Mouse (Mus musculus) liver, embryonic 14.5 days (tissue): ENCODE data around the gene Cnga4. TPM values are rescaled to one million over a fixed set of nuclear protein-coding genes. Genes with fewer than 3 reads are reported as not detected.

Source experiments
- ATAC-seq: fragments of 200-750 bp; cut with Nextera tagmentation; 2 replicates; pipeline ENCODE4 v1.8.0; 2017; ENCODE audit warnings: moderate number of reproducible peaks, mild to moderate bottlenecking, moderate library complexity; ENCODE audit not compliant: insufficient read depth
- DNase-seq, 3 experiments: peaks; one replicate each; pipeline ENCODE4 v3.0.0-alpha.2; 2012 to 2013; ENCODE audit warnings: low read depth in 3 of 3, low spot score in 3 of 3
- H3K27ac ChIP-seq: fragments of 300-500 bp; sonication (generic); 2 replicates; pipeline ENCODE4 v1.5.1; 2014; ENCODE audit warnings: moderate library complexity, mild to moderate bottlenecking, control low read depth, inconsistent platforms
- H3K27me3 ChIP-seq: fragments of 300-500 bp; sonication (generic); 2 replicates; pipeline ENCODE4 v1.6.1; 2014; ENCODE audit warnings: mild to moderate bottlenecking, low read length, moderate library complexity; ENCODE audit not compliant: control insufficient read depth, insufficient read depth
- H3K36me3 ChIP-seq: fragments of 300-500 bp; sonication (generic); replicated peaks from 2 replicates; pipeline ENCODE4 v1.6.1; 2014; ENCODE audit warnings: low read depth; ENCODE audit not compliant: control insufficient read depth, insufficient read depth
- H3K4me1 ChIP-seq, 2 experiments: fragments of 200-500 bp in 1 of 2; fragments of 300-500 bp in 1 of 2; sonication (generic) in 1 of 2; replicated peaks; 2 replicates each; pipeline ENCODE4 v1.6.1; 2012 to 2014; ENCODE audit warnings: antibody characterized with exemption in 1 of 2, inconsistent platforms in 1 of 2, low read length in 1 of 2; ENCODE audit not compliant: control insufficient read depth in 2 of 2, insufficient read depth in 2 of 2
- H3K4me2 ChIP-seq: fragments of 300-500 bp; sonication (generic); 2 replicates; pipeline ENCODE4 v1.6.1; 2014; ENCODE audit warnings: low read depth, mild to moderate bottlenecking, control low read depth, moderate library complexity
- H3K4me3 ChIP-seq, 2 experiments: fragments of 200-500 bp in 1 of 2; fragments of 300-500 bp in 1 of 2; sonication (generic) in 1 of 2; 2 replicates each; pipeline ENCODE4 v1.5.1; 2012 to 2014; ENCODE audit warnings: low read depth in 2 of 2, low read length in 2 of 2, mild to moderate bottlenecking in 2 of 2, control low read depth in 1 of 2, inconsistent platforms in 1 of 2, moderate library complexity in 1 of 2; ENCODE audit not compliant: insufficient read depth in 1 of 2
- H3K9ac ChIP-seq: fragments of 300-500 bp; sonication (generic); replicated peaks from 2 replicates; pipeline ENCODE4 v1.6.1; 2014; ENCODE audit warnings: mild to moderate bottlenecking, control low read depth, moderate library complexity
- H3K9me3 ChIP-seq: fragments of 300-500 bp; sonication (generic); 2 replicates; pipeline ENCODE4 v1.6.1; 2016; ENCODE audit warnings: low read length, mixed read lengths; ENCODE audit not compliant: control insufficient read depth
- CTCF ChIP-seq: IDR thresholded peaks from 2 replicates; pipeline ENCODE4 v1.5.1; 2016; ENCODE audit warnings: antibody characterized with exemption, low read depth, control low read depth
- EP300 ChIP-seq: IDR thresholded peaks from 2 replicates; pipeline ENCODE4 v1.6.1; 2016; ENCODE audit warnings: antibody characterized with exemption, low read depth
- WGBS: fragments of 180-500 bp; shearing (Covaris S2); extraction: QIAGEN DNeasy Blood & Tissue Kit; methylation state at CpG from one replicate; pipeline ENCODE4 v1.1.7; 2014; ENCODE audit not compliant: insufficient replicate concordance; 5-methylcytosine and 5-hydroxymethylcytosine counted together
- polyA plus RNA-seq, 2 experiments: library from polyadenylated mRNA; depleted of rRNA in 1 of 2; stranded (reverse) in 1 of 2; unstranded in 1 of 2; fragments of >200 nt; fragmentation: Nextera tagmentation in 1 of 2; extraction: Ambion mirVana in 1 of 2; gene quantifications; 2 replicates each; pipeline versions ENCODE4 v1.2.1 to v1.2.3; 2012 to 2014

Gene Cnga4
- polyA plus RNA-seq, 2 experiments: 0.02 TPM; not detected in 1

DNA sequence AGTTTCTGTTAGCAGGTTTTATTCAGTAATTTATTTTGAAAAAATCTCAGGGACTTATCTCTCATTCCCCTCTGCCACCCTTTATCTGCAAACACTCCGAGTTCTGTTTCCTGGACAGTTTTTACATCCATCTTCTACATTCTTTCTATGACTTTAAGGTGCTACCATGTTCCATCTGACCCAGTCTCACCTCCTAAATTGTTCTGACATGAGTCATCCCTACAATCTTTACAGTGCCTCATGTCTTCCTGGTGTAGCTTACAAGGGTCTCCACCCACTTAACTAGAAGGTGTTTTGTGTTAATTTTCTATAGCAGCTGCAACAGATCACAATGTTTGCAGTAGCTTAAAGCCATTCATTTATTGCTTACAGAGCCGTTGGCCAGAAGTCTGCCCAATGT lies 16.5 kb downstream of the Cnga4 start:
- 29% methylated on average over 2 of the region's 2 CpGs for WGBS
- TF ChIP-seq CTCF (no peak), EP300 (no peak)

DNA sequence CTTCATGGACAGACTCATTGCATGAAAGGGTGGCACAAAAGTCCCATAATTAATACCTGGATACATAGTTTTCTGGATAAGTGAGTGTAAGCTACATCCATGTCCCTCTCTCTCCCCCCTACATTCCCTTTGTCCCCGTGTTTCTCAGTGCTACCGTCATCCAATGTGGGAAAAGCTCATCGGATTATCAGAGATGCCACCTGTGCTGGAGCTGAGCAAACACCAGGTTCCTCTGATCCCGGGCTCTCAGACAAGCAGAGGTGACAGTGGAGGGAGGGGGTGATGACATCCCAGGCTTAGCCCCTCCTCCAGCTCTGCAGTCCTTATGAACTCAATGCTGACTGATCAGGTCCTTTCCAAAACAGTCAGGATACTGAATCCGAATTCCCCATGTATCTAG lies 20.0 kb downstream of the Cnga4 start:
- H3K9ac ChIP-seq: no peak overlapping the region
- DNase-seq: no peak
- no peak overlapping the region for H3K4me2 ChIP-seq
- no peak overlapping the region for H3K27ac ChIP-seq
- no peak for ATAC-seq
- H3K36me3 ChIP-seq: no peaks in the 10 kb centered on the region
- H3K9me3 ChIP-seq: no peaks in the 10 kb centered on the region
- H3K4me3 ChIP-seq: no peak overlapping the region
- no peaks in the 10 kb centered on the region for H3K4me1 ChIP-seq
- TF ChIP-seq CTCF (no peak), EP300 (no peak)
- 29% methylated on average over 5 of the region's 5 CpGs for WGBS
- peaks cover 15% of the 10 kb centered on the region for H3K27me3 ChIP-seq

More for the DNA sequence above, 16.5 kb downstream of the Cnga4 start:
- H3K27ac ChIP-seq: no peak overlapping the region
- no peak for ATAC-seq
- DNase-seq: no peak
- peaks cover 15% of the 10 kb centered on the region for H3K27me3 ChIP-seq
- H3K4me1 ChIP-seq: no peaks in the 10 kb centered on the region
- H3K36me3 ChIP-seq: no peaks in the 10 kb centered on the region
- no peak overlapping the region for H3K4me2 ChIP-seq
- H3K9me3 ChIP-seq: no peaks in the 10 kb centered on the region
- no peak overlapping the region for H3K9ac ChIP-seq
- H3K4me3 ChIP-seq: no peak overlapping the region

DNA sequence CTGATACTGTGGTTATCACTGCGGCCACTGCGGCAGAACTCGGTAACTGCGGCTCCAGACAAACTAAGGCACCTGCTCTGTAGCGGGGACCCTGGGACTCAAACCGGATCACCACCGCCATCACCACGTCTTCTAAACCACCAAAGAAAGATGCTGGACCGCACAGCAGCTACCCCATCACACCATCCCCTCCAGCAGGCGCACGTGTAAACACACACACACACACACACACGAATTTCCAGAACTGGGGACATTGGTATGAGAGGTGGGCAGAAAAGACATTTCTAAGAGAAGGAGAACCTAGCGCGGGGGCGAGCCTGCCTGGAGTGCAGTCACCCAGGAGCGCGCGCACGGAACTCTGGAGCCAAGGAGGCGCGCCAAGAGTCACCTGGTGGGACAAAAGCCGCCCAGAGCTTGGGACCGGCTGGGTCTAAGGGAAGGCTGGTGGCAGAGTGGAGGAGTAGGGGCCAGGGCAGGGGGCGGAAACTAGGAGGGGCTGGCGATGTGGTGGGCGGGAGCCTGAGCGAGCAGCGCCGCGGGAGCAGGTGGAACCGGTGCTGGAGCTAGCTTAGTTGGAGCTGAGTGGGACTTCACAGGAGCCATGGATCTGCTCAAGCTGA lies 21.2 kb downstream of the Cnga4 start, which contains the start of gene Cckbr:
Gene Cckbr, plus strand, starts transcription at position 308 of the 620 bp plus-strand sequence.
- Histone ChIP-seq H3K27ac (no peak within 1 kb of the TSS), H3K4me3 (no peak within 1 kb of the TSS), H3K4me2 (no peak within 1 kb of the TSS), H3K27me3 (peaks cover 15% of the 10 kb centered on the region), H3K9me3 (no peaks in the 10 kb centered on the region), H3K9ac (no peak within 1 kb of the TSS), H3K36me3 (no peaks in the 10 kb centered on the region), H3K4me1 (no peaks in the 10 kb centered on the region)
- 1% methylated on average over 31 of the region's 31 CpGs for WGBS
- DNase-seq: no peak
- TF ChIP-seq CTCF: no peak
- TF ChIP-seq EP300: no peak
- ATAC-seq: no peak

DNA sequence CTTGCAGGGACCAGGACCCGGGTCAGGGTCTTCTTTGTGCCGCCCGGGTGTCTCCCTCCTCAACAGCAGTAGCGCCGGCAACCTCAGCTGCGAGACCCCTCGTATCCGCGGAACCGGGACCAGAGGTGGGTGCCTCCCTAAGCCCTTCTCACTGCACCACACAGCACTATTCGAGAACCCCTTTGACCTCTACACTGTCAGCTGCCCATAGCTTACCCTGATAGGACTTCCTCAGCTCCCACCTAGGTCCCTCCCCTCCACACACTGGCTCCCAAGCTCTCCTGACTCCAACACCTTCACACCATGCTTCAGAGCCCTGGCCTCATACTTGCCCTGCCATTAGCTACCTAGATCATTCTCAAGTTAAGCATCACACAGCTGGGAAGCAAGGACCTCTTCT lies 21.7 kb downstream of the Cnga4 start:
- no peak for TF ChIP-seq EP300
- TF ChIP-seq CTCF: no peak
- WGBS: 5% methylated on average over 11 of the region's 11 CpGs
- no peak overlapping the region for H3K4me3 ChIP-seq
- no peaks in the 10 kb centered on the region for H3K9me3 ChIP-seq
- H3K4me1 ChIP-seq: no peaks in the 10 kb centered on the region
- no peak overlapping the region for H3K9ac ChIP-seq
- no peak overlapping the region for H3K27ac ChIP-seq
- H3K36me3 ChIP-seq: no peaks in the 10 kb centered on the region
- DNase-seq (no peak), ATAC-seq (no peak)
- peaks cover 15% of the 10 kb centered on the region for H3K27me3 ChIP-seq
- H3K4me2 ChIP-seq: no peak overlapping the region

DNA sequence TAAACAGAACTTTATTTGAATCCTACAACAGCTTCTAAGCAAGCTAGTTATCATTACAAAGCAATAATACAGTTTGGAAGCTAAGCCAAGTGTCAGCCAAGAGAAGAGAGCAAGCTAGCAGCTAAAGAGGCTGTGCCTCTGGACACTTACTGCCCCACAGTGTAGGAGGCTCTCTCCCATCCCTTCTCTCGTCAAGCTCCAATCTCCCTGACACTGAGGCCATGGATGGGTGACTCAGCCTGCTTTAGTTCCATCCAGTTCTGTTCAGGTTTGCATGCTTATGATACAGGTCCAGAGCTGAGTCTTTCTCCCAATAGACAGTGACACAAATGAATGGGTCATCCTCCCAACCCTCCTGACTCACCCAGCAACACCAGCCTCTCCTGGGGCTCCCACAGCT lies 27.7 kb downstream of the Cnga4 start:
- no peaks in the 10 kb centered on the region for H3K27me3 ChIP-seq
- H3K4me1 ChIP-seq: no peaks in the 10 kb centered on the region
- H3K9me3 ChIP-seq: no peaks in the 10 kb centered on the region
- H3K4me3 ChIP-seq: no peak overlapping the region
- no peak overlapping the region for H3K4me2 ChIP-seq
- ATAC-seq (no peak), DNase-seq (no peak)
- TF ChIP-seq CTCF (no peak), EP300 (no peak)
- H3K9ac ChIP-seq: no peak overlapping the region
- no peak overlapping the region for H3K27ac ChIP-seq
- no peaks in the 10 kb centered on the region for H3K36me3 ChIP-seq
- WGBS: 26% methylated on average over 1 of the region's 1 CpGs
